10 mouse cellular contexts compared by ENCODE assay signal in the genomic region with DNA sequence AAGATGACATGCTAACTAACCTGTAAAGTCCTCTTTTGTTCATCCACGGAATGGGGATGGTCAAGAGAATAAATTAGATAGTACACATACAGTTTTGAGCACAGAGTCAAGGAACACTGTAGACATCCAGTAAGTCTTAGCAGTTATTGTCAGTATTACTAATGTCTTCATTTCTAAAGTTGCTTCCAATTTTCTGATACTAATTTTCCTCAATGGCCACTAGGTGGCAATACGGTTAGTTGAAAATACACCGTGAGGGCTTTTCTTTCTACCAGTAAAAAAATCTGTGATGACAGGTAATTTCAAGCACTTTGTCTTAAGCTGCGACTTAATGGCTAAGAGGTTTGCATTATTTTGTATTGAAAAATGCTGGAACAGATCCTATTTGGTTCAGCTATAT.
A peak's percentile ranks its signal among the peaks of the same experiment; 100 is the strongest.
DNase-seq lines count a peak whose midpoint lies in the region; ATAC-seq and TF ChIP-seq lines count a peak whose summit lies in the region.
"Had no signal": no experiment of that assay in that cellular context is flagged by ENCODE, and none has a peak within 500 bp of the region (broad histone marks: within the 10 kb centered on the region; RNA-seq: fewer than 3 reads in every experiment).

No protein-coding gene starts in this region.

- 12% methylated on average over 4 of the region's 4 CpGs for WGBS in kidney, adult 2 months

- no peaks in the 10 kb centered on the region for H3K4me1 ChIP-seq in kidney, adult 2 months (ENCODE audit: control insufficient read depth, insufficient read depth, low read length)
- peaks cover 64% of the 10 kb centered on the region for H3K4me1 ChIP-seq in megakaryocyte, embryonic 14.5 days

- no peaks in the 10 kb centered on the region for H3K9me3 ChIP-seq in megakaryocyte, embryonic 14.5 days

- H3K27ac ChIP-seq in kidney, adult 2 months (ENCODE audit: insufficient read depth, low read depth, low read length) = no peak overlapping the region

- peak; percentile 44 for ATAC-seq in CD4-positive, CD25-positive, alpha-beta regulatory T cell, adult 4 months
- peak; percentile 47 for ATAC-seq in activated CD4-positive, CD25-positive, alpha-beta regulatory T cell, adult 4 months

- H3K4me3 ChIP-seq in kidney, adult 2 months (ENCODE audit: insufficient read depth, low read depth, low read length) = no peak overlapping the region
- peak overlapping the region; percentile 70 for H3K4me3 ChIP-seq in megakaryocyte, embryonic 14.5 days (replicated peaks)

- TF ChIP-seq POLR2A in kidney, adult 2 months (IDR thresholded peaks at IDR 0.05; ENCODE audit: low read depth, low read length) = no peak

- no peaks in the 10 kb centered on the region for H3K36me3 ChIP-seq in kidney, adult 2 months (ENCODE audit: control insufficient read depth, insufficient read depth, low read length)
- no peaks in the 10 kb centered on the region for H3K36me3 ChIP-seq in megakaryocyte, embryonic 14.5 days (replicated peaks; ENCODE audit: low read length)

- no peak for TF ChIP-seq CTCF in kidney, adult 2 months (conservative IDR thresholded peaks at IDR 0.05; ENCODE audit: insufficient read depth, insufficient read length, low read depth, low read length)

- no peaks in the 10 kb centered on the region for H3K27me3 ChIP-seq in kidney, adult 2 months (replicated peaks; ENCODE audit: control insufficient read depth, insufficient read depth, low read length)
- no peaks in the 10 kb centered on the region for H3K27me3 ChIP-seq in megakaryocyte, embryonic 14.5 days (replicated peaks)

- DNase-seq in kidney, adult 2 months = peak; percentile 23
- DNase-seq in kidney, postnatal 4 days = no peak
- DNase-seq in spleen, postnatal 36 days (ENCODE audit: low spot score in 2 of 2) = no peak
- DNase-seq in right cerebral cortex, postnatal 10 days (ENCODE audit: low spot score in 2 of 2) = no peak
- no peak for DNase-seq in spleen, postnatal 4 days (ENCODE audit: low spot score in 2 of 2)
- DNase-seq: kidney, adult 18-20 months; lung, adult 2 months had no signal
